Mouse (Mus musculus) E14TG2a.4 (cell line): ENCODE results near the gene 9230102O04Rik.
A peak's percentile ranks its signal among the peaks of the same experiment; 100 is the strongest.

Experiments used
- H3K27me3 ChIP-seq: 2 replicates; pipeline ENCODE4 v1.6.1; 2014; ENCODE audit warnings: low read length, control low read depth; ENCODE audit not compliant: insufficient read depth
- H3K36me3 ChIP-seq: 2 replicates; pipeline ENCODE4 v1.6.1; 2014; ENCODE audit warnings: low read length, control low read depth; ENCODE audit not compliant: insufficient read depth
- H3K4me1 ChIP-seq: replicated peaks from 2 replicates; pipeline ENCODE4 v1.6.1; 2014; ENCODE audit warnings: low read depth, low read length, control low read depth
- H3K4me3 ChIP-seq: replicated peaks from 2 replicates; pipeline ENCODE4 v1.5.1; 2014; ENCODE audit warnings: mild to moderate bottlenecking, low read length
- H3K9me3 ChIP-seq: 2 replicates; pipeline ENCODE4 v1.6.1; 2014; ENCODE audit warnings: low read length, control low read depth
- CTCF ChIP-seq: conservative IDR thresholded peaks from 2 replicates; pipeline ENCODE4 v1.5.1; 2014; ENCODE audit warnings: low read length
- NANOG ChIP-seq: IDR thresholded peaks from 2 replicates; pipeline ENCODE4 v1.6.1; 2014; ENCODE audit warnings: borderline replicate concordance, low read length, mixed read lengths
- POU5F1 ChIP-seq: IDR thresholded peaks from 2 replicates; pipeline ENCODE4 v1.6.1; 2014; ENCODE audit warnings: low read length, borderline replicate concordance

The 9230102O04Rik gene

GRCm38 (mm10) chr2:9888913-9889650, at the start of gene 9230102O04Rik:
Gene 9230102O04Rik (minus strand): TSS chr2:9889540.
- Histone ChIP-seq H3K9me3 (no peaks in the 10 kb centered on the region), H3K4me1 (peaks cover 37% of the 10 kb centered on the region), H3K4me3 (peak within 1 kb of the TSS; percentile 73), H3K27me3 (peaks cover 96% of the 10 kb centered on the region), H3K36me3 (no peaks in the 10 kb centered on the region)
- TF ChIP-seq POU5F1 (no peak), CTCF (no peak), NANOG (no peak)

GRCm38 (mm10) chr2:9935965-9936364, 46.6 kb upstream of the 9230102O04Rik start:
- TF ChIP-seq POU5F1 (no peak), NANOG (no peak)
- Histone ChIP-seq H3K36me3 (peaks cover 32% of the 10 kb centered on the region), H3K9me3 (no peaks in the 10 kb centered on the region), H3K4me1 (peaks cover 38% of the 10 kb centered on the region), H3K4me3 (no peak overlapping the region), H3K27me3 (no peaks in the 10 kb centered on the region)

DNA sequence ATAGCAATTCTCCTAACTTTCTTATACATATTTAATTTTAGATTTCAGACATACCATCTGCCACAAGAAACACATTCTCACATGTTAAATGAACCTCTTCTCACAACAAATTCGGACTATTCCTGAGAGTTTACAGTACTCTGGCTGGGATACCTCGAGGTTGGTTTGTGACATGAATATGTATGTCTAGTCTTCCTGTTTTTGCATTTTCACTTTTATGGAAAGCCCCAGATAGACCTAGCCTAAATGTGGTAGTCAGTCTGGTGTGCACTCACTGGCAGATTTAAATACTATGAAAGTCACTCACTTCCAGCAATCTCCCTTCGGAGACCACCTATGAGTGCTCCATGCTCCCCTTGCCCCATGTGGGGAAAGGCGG, 37.6 kb upstream of the 9230102O04Rik start:
- peaks cover 21% of the 10 kb centered on the region; the same call in 1 of the 2 replicates for H3K36me3 ChIP-seq
- no peak overlapping the region for H3K4me3 ChIP-seq
- H3K4me1 ChIP-seq = peaks cover 10% of the 10 kb centered on the region
- TF ChIP-seq CTCF (no peak), POU5F1 (no peak), NANOG (no peak)
- no peaks in the 10 kb centered on the region for H3K9me3 ChIP-seq
- no peaks in the 10 kb centered on the region for H3K27me3 ChIP-seq

- Histone ChIP-seq H3K36me3 (peaks cover 21% of the 10 kb centered on the region; the same call in 1 of the 2 replicates), H3K4me3 (no peak overlapping the region), H3K27me3 (no peaks in the 10 kb centered on the region), H3K4me1 (peaks cover 10% of the 10 kb centered on the region), H3K9me3 (no peaks in the 10 kb centered on the region)
- TF ChIP-seq NANOG (no peak), CTCF (no peak)
These were observed 37.0 kb upstream of the 9230102O04Rik start for GRCm38 (mm10) chr2:9926194-9926904.

- Histone ChIP-seq H3K36me3 (peaks cover 52% of the 10 kb centered on the region), H3K27me3 (no peaks in the 10 kb centered on the region), H3K4me3 (no peak overlapping the region), H3K4me1 (peaks cover 12% of the 10 kb centered on the region), H3K9me3 (no peaks in the 10 kb centered on the region)
- TF ChIP-seq POU5F1 (no peak), CTCF (no peak)
These were observed 29.5 kb upstream of the 9230102O04Rik start for GRCm38 (mm10) chr2:9918691-9919471.

- Histone ChIP-seq H3K36me3 (peaks cover 49% of the 10 kb centered on the region), H3K27me3 (no peaks in the 10 kb centered on the region), H3K9me3 (no peaks in the 10 kb centered on the region), H3K4me1 (peaks cover 8% of the 10 kb centered on the region; the same call in 1 of the 2 replicates), H3K4me3 (no peak overlapping the region)
- TF ChIP-seq POU5F1 (no peak), CTCF (no peak), NANOG (no peak)
These were observed 28.3 kb upstream of the 9230102O04Rik start for GRCm38 (mm10) chr2:9917602-9918001.

DNA sequence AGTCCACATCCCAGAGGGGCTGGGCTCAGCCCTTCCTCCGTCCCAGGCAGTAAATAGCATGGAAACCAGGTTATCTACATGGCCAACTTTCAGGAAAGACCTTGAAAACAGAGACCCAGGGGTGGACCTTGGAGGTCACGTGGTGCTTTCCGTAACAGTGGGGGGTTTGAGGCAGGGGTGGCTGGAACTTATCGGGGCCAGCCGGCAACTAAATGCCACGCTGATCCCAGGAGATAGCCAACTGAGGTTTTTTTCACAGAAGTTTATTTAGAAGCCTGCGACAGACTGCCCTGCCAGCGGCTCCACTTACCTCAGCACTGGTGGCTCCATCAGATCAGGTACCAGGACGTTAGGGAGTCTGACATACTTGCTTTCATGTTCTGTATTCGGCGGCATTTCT, 16.7 kb upstream of the 9230102O04Rik start:
- H3K4me1 ChIP-seq = peaks cover 23% of the 10 kb centered on the region
- 0 out of 2 replicates have a peak, but pooled peaks cover 2% of the 10 kb centered on the region for H3K27me3 ChIP-seq
- H3K9me3 ChIP-seq = no peaks in the 10 kb centered on the region
- TF ChIP-seq POU5F1 (no peak), CTCF (no peak), NANOG (no peak)
- H3K36me3 ChIP-seq = no peaks in the 10 kb centered on the region
- no peak overlapping the region for H3K4me3 ChIP-seq

- Histone ChIP-seq H3K4me3 (no peak overlapping the region), H3K9me3 (no peaks in the 10 kb centered on the region), H3K27me3 (peaks cover 12% of the 10 kb centered on the region), H3K36me3 (no peaks in the 10 kb centered on the region), H3K4me1 (peaks cover 32% of the 10 kb centered on the region)
- no peak for TF ChIP-seq POU5F1
- TF ChIP-seq CTCF = no peak
- TF ChIP-seq NANOG = no peak
These were observed 14.7 kb upstream of the 9230102O04Rik start for GRCm38 (mm10) chr2:9903854-9904560.
